Mouse (Mus musculus) retina, postnatal 7 days (tissue): ENCODE measurements around the gene Mef2b.
A peak's percentile ranks its signal among the peaks of the same experiment; 100 is the strongest.

ENCODE experiments used
- DNase-seq: peaks from one replicate; pipeline ENCODE4 v3.0.0-alpha.2; 2012; ENCODE audit warnings: low read depth, low spot score

Gene Mef2b

DNA sequence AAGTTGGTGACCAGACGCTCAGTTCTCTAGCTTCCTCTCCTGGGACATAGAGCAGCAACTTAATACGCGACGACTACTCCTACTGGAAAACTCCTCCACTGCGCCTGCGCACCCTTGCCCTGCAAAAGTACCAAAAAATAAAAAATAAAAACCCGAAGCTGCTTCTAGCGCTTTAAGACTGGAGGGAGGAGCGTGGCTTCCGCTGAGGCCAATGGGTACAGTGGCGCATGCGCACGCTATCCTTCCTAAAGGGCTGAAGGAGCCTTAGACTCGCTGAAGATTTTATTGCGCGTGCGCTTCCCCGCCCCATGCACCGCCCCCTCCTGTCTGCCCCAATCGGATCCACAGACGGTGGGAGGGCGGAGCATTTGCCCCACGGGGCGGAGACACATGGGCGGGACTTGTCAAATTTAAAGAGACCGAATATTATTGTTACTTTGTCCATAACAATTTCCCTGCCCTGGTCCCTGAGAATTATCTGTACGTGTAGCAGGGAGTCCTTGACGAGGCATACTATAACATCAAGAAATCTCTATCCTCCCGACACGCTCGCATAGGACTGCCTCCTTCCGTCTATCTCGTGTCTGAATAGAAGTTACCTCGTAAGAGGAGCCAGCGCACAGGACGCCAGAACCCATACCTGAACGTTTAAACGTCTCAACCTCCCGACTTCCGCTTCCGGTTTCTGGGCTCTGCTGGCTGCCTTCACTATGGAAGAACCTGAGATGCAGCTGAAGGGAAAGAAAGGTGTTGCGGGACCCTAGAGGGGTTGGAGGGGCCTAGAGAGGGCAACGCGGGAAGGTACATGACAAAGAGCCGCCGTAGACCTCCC, at the start of gene Mef2b, which contains the start of the genes Rfxank and Borcs8:
TSS of gene Mef2b (plus strand) at position 686 of the 832 bp plus-strand sequence.
TSS of gene Rfxank (minus strand) at position 129 of the 832 bp plus-strand sequence.
TSS of gene Borcs8 (plus strand) at position 474 of the 832 bp plus-strand sequence.
- DNase-seq = peak; percentile 99

GRCm38 (mm10) chr8:70092786-70093185, 46.7 kb upstream of the Mef2b start:
- DNase-seq = no peak

DNA sequence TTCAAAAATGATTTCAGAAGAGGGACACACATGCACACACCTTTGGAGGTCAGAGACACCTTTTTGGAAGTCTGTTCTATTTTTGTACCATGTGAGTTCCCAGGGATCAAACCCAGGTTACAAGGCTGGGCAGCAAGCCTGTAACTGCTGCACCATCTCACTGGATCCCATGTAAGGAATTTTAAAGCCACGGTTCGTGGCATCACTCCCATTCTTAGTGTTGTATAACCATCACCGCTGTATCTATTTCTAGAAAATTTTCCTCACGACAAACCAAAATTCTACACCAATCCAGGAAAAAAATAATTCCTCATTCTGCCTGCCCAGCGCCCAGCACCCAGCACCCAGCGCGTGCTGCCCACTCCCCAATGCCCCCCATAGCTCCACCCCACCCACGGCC, 40.2 kb upstream of the Mef2b start:
- no peak for DNase-seq

- no peak for DNase-seq
Measured at GRCm38 (mm10) chr8:70100241-70100640, 39.3 kb upstream of the Mef2b start.

DNA sequence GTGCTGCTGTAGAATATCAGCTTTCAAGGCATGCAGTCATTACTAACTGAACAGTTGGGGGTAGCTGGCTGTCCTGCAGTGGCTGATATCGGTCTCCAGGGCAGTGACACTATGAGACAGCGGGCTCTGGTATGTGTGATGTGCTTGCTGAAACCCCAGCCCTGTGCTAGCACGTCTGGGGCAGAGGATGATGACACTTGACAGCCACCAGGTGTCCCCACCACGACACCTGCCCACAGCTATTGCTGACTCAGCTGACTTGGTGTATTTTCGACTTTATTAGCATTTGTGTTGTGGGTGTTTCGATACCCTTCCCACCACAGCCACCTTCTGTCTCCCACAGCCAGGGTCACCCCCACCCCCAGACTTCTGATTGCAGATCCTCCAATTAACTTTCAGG, 35.0 kb upstream of the Mef2b start:
- DNase-seq = no peak

DNA sequence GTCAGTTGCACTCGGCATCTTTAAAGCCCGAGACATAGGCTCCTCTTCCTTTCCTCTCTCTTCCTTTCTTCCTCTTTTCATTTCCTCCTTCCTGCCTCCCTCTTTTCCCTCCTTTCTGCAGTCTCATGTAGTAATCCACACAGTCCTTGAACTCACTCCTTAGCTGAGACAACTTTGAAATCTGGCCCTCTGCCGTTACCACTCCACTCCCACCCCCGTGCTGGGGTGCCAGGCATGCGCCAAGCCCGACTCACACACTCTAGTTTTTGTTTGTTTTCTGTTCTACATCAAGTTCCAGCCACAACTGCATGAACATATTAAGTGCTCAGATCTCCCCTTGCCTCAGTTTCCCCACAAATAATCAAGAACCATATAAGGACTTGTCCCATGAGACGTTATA, 34.6 kb upstream of the Mef2b start:
- DNase-seq = no peak

DNA sequence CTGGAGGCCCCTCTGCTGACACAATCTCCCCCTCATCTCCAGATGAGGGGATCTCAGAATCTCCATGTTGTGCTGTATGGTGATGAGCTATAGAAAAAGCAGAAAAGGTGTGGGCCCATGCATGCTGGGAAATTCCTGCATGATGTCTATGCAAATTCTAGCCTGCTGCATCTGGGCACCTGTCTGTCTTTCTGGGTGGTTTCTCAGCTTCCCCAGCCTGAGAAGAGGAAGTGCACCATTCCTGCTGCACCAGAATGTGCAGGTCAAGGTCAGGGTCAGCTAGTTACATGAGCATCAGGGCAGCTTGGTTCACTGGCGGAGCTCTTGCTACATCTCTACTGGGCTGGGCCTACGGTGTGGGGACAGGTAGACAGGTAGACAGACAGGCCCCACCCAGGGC, 29.1 kb upstream of the Mef2b start:
- no peak for DNase-seq

GRCm38 (mm10) chr8:70111192-70111795, 28.2 kb upstream of the Mef2b start:
- no peak for DNase-seq

DNA sequence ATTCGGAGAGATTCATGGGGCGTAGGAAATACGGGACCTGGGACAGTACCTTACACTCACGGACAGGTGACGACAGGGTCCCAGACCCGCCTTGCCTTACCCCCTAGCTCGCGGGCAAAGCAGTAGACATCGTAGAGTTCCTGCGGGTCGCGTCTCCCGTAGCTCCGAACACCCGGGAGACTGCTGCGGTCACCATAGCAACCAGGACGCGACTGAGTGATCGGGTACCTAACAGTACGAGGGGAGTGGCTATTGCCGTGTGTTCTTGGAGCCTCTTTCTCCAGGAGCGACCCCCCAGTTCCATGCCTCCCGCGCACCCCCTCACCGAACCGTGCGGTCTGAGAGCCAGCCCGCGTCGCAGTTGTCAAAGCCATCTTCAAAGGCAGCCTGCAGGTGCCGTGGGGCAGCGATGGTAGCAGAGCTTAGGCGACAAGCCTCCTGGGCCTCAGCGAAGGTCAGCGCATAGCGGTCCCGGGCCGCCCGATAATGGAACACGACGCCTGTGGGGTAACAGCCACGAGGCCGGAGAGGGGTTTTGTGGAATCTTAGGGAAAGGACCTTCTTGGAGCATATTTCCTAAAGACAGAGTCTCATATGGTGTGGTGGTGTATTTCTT, 27.0 kb upstream of the Mef2b start:
- no peak for DNase-seq

- DNase-seq = no peak
Measured at GRCm38 (mm10) chr8:70114488-70114887, 25.0 kb upstream of the Mef2b start.

DNA sequence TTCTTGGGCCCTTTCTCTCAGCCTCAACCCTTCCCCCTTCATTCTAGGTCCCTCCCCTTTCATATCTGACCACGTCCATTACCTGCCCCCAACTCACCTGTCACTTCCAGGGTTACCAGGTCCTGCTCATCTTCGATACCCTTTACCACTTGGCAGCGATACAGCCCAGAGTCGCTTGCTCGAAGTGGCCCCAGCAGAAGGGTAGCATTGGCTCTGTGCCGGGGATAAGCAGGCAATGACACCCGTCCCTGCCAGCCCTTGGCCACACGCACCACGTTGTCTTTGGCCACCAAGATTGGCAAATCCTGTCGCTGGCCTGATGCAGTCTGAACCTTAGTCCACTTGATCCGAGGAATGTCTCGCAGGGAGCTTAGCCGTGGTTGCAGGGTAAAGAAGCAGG, 24.6 kb upstream of the Mef2b start:
- DNase-seq = no peak

DNA sequence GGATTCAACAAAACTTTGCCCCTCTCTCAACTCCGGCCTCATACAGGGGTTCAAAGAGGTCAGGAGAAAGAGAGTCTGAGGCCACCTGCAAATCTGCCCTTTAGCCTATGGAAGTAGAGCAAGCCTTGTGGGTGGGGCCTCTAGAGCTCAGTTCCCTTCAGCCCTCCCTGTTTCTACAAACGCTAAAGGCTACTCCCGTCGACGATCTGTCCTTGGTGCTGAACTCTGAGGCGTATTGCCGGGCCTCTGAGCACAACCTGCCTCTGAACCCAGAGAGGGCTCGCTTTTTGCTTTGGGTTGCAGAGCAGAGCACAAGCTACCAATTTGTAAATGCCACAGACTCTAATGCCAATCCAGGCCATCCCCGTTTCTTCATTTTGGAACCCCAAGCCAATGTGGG, 21.9 kb upstream of the Mef2b start:
- DNase-seq = no peak

- DNase-seq = no peak
Measured at GRCm38 (mm10) chr8:70118726-70119700, 20.5 kb upstream of the Mef2b start.

GRCm38 (mm10) chr8:70120667-70121066, 18.8 kb upstream of the Mef2b start, which contains the start of gene Ncan:
Gene Ncan, minus strand, starts transcription at chr8:70120873.
- peak; percentile 71 for DNase-seq

DNA sequence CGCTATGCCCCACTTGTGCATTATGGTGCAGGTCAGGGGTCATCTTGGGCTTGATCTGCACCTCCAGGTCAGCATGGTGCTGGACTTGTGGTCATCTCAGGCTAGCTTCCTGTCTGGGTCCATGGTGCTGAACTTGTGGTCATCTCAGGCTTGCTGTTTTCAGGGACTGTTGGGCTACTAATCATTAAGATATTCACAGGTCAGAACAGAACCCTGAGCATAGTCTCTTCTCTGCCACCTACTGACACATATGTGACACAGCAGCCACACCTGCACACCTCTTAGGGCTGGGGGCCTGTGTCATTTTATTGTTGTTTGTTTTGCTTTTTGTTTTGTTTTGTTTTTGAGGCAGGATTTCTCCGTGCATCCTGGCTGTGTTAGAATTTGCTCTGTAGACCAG, 16.6 kb upstream of the Mef2b start:
- no peak for DNase-seq

GRCm38 (mm10) chr8:70124992-70125391, 14.5 kb upstream of the Mef2b start:
- no peak for DNase-seq

GRCm38 (mm10) chr8:70128435-70128834, 11.1 kb upstream of the Mef2b start:
- DNase-seq = no peak

DNA sequence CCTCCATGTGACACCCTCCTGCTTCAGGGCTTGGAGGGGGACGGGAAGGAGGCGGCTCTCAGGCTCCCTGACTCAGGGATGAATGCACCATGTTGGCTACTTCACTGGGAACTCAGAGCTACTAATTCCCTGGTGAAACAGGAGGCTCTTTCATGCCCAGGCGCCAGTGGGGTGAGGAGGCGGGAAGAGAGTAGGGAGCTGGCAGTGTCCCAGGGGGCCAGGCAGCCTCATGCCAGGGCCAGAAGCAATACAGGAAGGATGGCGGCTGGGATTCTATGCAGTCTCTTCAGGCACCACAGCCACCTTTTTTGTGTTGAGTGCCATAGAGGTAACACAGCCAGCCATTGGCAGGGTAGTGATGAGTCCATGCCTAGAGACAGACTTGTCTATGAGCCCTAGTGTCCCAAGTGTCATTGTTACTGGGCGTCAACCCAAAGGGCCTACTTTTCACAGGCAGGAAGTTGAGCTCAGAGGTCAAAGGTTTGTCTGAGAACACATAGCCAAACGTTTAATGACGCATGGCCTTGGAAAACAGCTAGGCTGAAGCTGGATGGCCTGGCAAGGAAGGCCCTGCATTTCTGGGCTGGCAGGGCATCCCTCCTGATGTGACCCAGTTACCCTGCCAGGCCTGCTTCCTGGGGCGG, 10.1 kb upstream of the Mef2b start:
- DNase-seq = no peak

- DNase-seq = no peak
Measured at GRCm38 (mm10) chr8:70130066-70130465, 9.4 kb upstream of the Mef2b start.

DNA sequence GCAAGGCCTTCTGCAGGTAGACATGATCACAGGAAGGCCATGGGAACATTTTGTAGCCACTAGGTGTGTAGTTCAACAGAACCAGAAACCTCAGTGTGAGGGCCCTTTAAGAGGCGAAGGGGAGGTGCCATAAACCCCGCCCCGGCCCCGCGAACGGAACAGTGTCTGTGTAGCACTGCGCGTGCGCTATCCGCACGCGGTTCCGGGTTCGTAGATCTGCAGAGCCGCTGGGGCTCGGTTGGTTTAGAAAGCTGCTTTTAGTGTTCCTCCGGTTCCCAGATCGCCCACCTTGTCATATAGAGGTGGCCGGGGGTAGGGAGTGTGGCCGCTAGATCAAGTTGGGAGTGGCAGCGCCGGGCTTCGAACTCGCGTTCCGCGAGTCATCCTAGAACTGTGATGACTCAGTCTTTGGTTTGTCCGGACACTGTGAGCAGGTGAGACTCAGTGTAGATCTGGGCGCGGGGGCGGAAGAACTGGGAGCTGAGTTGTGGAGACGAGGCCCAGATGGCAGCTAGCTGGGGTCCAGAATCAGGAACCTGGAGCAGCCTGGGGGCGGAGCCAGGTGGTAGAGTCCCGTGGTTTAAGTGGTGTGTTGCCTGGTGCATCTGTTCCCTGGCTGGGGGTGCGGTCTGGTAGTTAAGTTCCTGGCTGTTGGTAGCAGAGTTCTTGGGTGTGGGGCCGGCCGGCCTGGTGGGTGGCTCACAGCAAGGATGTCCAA, 8.2 kb upstream of the Mef2b start, which contains the start of gene Nr2c2ap:
TSS of gene Nr2c2ap (plus strand) at position 168 of the 718 bp plus-strand sequence.
- peak; percentile 73 for DNase-seq
